Mouse (Mus musculus) megakaryocyte, embryonic 14.5 days (primary cell): ENCODE data around the gene Smc3.

Source experiments
- FLI1 ChIP-seq: IDR thresholded peaks from 2 replicates; pipeline ENCODE4 v1.6.1; 2012; ENCODE audit warnings: low read length, inconsistent platforms, mixed read lengths
- GATA1 ChIP-seq: IDR thresholded peaks from 3 replicates; pipeline ENCODE4 v1.6.1; 2012; ENCODE audit warnings: mixed read lengths, low read length, inconsistent platforms, borderline replicate concordance

DNA sequence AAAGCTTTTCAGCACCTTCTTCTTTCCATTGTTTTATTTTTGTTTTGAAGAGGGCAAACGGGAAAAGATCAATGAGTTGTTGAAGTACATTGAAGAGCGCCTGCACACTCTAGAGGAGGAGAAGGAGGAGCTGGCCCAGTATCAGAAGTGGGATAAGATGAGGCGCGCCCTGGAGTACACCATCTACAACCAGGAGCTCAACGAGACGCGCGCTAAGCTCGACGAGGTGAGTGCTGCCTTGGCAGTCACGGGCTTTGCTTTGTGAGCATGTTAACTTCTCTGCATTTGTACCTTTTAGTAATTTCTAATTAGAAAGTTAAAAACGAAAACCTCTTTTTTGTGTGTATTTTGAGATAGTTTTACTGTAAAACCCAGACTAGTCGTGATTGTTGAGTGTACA, 21.5 kb downstream of the Smc3 start:
- TF ChIP-seq GATA1 = no peak
- no peak for TF ChIP-seq FLI1
